Mouse (Mus musculus) megakaryocyte, adult 5-6 weeks (primary cell): ENCODE measurements around the gene Mrpl54. TPM values are rescaled to one million over a fixed set of nuclear protein-coding genes. Genes with fewer than 3 reads are reported as not detected.
A peak's percentile ranks its signal among the peaks of the same experiment; 100 is the strongest.

Experiments
- ATAC-seq: 2 replicates; pipeline ENCODE4 v1.8.0; 2016; ENCODE audit warnings: mild to moderate bottlenecking, inconsistent platforms; ENCODE audit not compliant: poor library complexity, severe bottlenecking
- total RNA-seq, 2 experiments: library from RNA; stranded (forward) in 1 of 2; stranded (reverse) in 1 of 2; fragments of 153-499, 151-499 nt in 1 of 2; fragments of 221-1000, 200-1000 nt in 1 of 2; gene quantifications; 2 replicates each; pipeline versions ENCODE4 v1.2.3 to v1.2.4; 2015 to 2017

Mrpl54 gene
- total RNA-seq, 2 experiments from 2014 or later = 52.1 to 154 TPM

DNA sequence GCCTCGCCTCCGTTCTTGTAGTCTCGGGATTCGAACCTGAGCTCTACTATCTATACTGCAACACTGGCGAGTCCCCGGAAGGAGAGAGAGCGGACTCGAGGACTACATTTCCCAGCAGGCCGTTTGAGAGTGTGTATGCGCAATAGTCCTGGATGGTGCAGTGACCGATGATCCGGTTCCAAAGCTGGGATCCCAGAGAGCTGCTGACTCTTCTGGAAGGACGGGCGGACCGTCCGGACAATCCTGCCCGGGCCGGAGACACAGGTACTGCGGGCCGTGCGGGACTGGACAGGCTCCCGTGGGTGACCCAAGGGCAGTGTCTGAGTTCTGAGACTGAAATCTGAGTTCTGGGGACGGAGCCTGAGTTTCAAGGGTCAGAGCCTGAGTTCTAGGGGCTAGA is 1.3 kb upstream of the Mrpl54 start:
- ATAC-seq = peak; percentile 72

DNA sequence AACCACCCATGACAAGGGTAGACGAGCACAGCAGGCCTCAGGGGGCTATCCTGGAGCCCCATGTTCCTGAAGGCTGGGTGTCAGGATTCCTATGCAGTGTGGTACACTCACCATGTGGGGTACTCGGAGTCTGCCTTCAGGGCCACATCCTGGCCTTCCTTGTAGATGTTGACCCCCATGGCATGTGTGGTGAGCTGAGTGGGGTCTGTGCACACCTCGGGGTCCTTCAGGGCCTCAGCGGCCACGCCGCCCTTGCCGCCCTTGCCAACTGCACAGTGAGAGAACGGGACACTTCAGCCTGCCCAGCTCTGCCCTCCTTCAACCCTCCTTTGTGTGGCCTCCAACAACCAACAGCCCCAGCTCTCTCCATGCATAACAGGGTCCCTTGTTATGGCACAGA is 1.2 kb downstream of the Mrpl54 start:
- ATAC-seq = no peak

DNA sequence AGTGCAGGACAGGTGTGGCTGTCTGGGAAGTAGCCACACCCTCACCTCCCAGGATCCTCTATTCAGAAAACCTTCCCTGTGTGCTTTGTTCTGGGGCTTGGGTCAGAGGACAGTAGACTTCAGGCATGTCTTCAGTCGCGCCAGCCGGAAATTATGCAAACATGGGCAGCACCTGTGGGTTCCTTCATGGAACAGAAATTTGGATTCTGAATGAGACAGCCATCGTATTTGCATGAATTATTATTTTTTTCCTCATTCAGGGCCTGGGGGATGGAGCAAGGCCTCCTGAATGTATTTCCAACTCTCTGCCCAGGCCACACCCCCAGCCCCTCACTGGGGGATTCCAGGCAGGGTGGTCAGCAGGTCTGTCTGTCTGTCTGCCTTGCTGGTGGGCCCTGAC is 5.7 kb downstream of the Mrpl54 start:
- ATAC-seq = no peak

DNA sequence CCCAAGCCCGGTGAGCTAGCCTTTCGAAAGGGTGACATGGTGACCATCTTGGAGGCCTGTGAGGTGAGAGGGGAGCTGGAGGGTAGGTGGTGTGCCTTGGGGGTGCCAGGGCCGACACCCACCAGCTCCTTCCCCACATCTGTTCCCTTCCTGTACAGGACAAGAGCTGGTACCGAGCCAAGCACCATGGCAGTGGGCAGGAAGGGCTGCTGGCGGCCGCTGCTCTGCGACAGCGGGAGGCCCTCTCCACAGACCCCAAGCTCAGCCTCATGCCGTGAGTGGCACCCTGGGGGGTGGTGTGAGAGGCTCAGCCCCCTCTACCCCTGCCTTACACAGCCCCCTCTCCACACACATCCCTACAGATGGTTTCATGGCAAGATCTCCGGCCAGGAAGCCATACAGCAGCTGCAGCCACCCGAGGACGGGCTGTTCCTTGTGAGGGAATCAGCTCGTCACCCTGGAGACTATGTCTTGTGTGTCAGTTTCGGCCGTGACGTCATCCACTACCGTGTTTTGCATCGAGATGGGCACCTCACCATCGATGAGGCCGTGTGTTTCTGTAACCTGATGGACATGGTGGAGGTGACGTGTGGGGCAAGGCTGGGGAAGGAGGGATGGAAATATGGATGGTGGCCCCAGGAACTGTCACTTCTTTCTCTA is 7.4 kb downstream of the Mrpl54 start:
- no peak for ATAC-seq

DNA sequence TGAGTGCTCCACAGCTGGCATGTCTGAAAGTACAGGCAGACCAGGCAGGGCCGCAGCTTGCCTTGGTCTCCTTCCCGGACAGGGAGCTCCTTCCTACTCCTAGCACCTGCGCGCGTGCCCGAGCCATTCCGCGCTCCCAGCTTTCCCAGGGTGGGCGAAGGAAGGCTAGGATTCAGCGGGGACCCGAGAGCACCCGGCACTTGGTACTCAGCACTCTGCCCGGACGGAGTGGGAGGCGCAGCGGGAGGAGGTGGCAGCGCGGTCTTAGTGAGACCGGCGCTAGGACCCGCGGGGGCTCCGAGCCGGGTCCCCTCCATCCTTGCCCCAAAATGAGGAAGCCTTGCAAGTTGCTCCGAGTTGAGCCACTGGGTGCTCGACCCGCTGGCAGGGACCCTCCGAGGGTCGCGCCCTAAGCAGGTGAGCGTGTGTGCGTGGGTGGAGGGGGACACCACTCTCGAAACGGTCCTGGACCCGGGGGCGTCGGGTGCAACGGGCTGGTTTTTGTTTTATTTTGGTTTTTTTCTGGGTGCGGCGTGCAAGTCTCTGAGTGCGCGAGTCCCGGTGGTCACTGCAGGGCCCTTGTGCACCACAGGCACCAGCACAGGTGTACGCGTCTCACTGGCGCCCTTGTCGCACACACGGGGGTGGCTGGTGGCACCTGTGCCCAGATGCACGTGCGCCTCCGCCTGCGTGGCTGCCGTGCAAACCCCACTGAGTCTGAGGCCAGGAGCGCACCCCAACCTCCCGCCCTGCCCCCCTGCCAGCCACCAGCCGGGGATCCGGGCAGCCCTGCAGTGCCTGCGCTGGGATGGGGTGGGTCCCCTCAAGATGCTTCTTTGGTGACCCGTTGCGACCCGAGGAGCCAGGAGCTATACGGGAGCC is 9.3 kb downstream of the Mrpl54 start:
- peak; percentile 53 for ATAC-seq

DNA sequence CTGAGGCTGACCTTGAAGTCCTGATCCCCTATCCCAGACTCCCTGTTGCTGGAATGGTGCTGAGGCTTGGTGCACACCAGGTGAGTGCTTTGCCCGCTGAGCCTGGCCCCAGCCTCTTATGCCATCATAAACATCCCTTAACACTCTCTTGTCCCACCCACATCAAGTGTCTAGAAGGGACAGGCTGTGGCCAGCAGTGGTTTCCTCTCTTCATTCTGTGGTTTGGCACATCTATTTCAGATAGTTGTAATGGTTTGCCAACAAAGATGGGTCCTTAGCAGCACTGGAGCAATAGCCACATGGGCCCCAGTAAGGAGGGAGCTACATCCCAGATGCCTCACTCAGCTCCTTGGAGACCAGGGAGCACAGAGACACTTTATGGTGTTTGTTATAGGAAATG is 11.8 kb downstream of the Mrpl54 start:
- ATAC-seq = peak; percentile 33; the same call in 1 of the 2 replicates

DNA sequence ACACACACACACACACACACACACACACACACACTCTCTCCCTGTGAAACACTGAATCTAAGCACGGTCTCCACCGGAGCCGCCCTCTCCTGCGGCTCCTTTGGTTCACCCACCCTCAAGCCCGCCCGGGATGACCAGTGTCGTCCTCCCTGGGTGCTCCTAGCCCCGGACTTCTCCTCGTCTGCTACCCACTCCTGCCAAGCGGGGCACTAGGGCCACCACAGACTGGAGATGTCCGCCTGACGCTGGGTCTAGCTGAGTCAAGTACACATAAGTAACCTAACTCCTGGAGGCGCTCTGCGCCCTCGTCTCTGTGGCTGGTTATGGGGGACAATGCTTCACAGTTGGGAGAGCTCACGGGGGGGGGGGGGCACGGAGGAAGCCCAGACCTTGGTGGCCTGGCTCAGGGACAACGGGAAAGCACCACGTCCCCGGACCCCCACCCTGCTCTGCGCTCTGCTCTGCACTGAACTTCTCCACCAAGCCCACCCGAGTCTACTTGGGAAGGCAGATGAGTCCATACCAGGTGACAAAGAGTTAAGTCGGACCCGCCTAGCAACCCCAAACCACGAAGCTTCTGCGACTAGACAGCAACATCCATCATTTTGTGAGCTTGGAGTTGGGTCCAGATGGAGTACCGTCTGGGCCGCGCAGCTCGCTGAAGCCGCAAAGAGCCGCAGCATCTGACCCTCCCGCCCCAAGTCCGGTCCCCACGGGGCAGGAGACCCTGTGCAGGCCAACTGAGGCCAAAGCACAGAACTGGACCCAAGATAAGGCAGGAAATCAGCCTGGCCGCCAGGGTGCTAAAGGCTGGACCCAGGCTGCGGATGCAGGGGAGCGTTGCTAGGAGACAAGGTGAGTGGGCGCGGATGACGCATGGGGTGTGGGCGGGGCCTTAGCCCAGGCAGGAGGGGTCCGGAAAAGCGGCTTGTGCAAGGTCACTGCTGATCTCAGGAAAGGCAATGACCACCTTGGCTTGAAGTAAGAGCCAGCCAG is 14.0 kb downstream of the Mrpl54 start, which contains the start of gene Matk:
Gene Matk (plus strand): TSS at position 512 of the 996 bp plus-strand sequence.
- peak; percentile 47 for ATAC-seq

- ATAC-seq = no peak
Observed at GRCm38 (mm10) chr10:81249442-81249841, 17.3 kb downstream of the Mrpl54 start.

DNA sequence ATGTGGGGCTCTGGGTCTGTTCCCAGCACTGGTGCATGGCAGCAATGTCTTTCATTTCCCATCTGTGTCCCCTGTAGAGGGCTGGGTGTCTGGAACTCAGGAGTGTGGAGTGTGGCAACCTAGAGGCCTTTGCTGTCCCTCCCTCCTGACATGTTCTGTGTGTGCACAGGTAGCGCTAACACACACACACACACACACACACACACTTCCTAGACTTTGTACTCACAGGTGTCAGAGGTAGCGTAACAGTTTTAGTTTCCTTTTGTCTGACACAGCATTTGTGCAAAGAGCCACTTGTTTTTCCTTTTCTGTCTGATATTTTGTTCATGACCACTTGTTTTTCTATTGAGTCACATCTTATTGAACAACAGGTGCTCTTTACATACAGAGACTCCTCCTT is 18.9 kb downstream of the Mrpl54 start:
- ATAC-seq = no peak

GRCm38 (mm10) chr10:81245166-81245565 is 21.6 kb downstream of the Mrpl54 start:
- no peak for ATAC-seq

DNA sequence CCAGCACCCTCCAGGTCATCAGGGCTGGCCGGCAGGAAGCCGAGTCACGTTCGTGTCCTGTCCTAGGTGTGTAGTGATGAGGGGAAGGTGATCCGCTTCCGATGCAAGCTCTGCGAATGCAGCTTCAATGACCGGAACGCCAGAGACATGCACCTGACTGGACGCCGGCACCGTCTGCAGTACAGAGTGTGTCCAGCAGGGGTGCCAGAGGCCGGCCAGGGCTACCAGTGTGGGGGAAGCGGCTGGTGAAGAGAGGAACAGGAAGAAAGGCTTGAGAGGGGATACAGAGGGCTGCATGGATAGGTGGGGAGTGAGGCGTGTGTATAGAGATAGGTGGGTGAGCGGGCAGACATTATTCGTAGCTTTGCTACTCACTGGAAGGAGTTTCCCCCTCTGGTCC is 22.1 kb downstream of the Mrpl54 start:
- peak; percentile 98 for ATAC-seq

- no peak for ATAC-seq
Observed at GRCm38 (mm10) chr10:81244146-81244545, 22.6 kb downstream of the Mrpl54 start.

DNA sequence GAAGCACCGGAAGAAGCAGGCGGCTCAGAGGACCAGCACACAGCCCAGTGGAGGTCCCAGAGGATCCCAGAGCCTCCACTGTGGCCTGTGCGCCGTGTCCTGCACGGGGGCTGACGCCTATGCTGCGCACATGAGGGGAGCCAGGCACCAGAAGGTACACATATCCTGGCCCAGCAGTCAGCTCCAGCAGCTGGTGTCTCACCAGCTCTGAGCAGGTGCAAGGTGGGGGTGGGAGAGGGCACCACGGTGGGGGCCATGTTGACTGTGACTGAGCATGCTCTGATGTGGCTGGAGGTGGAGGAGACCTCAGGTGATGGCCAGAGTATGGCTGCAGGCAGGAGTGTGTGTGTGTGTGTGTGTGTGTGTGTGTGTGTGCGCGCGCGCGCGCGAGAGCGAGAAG is 24.7 kb downstream of the Mrpl54 start:
- no peak for ATAC-seq

DNA sequence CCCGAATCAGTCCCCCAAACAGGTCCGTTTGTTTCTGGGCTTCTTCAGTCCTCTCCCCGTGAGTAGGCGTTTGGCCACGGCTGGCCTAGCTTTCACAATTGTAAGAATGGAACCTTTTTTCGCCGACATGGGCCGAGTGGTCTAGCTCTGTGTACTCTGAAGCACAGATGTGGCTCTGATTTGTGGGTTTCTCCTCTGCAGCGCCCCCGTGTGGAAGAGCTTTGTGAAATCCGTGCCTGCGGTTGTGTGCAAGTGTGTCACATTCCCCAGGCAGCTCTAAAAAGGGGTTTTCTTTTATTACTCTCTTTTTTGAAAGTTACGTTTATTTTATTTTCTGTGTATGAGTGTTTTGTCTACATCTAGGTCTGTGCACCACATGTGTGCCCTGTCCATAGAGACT is 25.9 kb downstream of the Mrpl54 start:
- no peak; the same call in 1 of the 2 replicates for ATAC-seq

GRCm38 (mm10) chr10:81238618-81239017 is 28.1 kb downstream of the Mrpl54 start:
- no peak for ATAC-seq

GRCm38 (mm10) chr10:81236471-81237268 is 30.1 kb downstream of the Mrpl54 start:
- no peak for ATAC-seq

GRCm38 (mm10) chr10:81234206-81234605 is 32.5 kb downstream of the Mrpl54 start:
- ATAC-seq = no peak

DNA sequence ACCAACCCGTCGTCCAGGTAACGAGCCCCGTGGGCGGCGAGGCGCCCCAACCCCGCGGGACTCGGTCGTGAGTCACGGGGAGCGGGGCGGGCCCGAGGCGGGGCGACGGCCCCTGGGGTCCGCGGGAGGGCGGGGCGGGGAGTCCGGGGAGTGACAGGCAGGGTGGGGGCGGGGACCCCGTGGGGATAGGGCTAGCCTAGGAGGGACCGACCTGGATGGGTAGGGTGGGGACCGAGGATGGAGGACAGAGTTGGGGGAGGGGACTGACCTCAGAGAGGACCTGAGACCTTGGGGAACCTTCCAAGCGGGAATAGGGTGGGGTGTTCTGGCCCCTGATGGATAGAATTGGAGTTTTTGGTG is 33.5 kb downstream of the Mrpl54 start:
- ATAC-seq = no peak

DNA sequence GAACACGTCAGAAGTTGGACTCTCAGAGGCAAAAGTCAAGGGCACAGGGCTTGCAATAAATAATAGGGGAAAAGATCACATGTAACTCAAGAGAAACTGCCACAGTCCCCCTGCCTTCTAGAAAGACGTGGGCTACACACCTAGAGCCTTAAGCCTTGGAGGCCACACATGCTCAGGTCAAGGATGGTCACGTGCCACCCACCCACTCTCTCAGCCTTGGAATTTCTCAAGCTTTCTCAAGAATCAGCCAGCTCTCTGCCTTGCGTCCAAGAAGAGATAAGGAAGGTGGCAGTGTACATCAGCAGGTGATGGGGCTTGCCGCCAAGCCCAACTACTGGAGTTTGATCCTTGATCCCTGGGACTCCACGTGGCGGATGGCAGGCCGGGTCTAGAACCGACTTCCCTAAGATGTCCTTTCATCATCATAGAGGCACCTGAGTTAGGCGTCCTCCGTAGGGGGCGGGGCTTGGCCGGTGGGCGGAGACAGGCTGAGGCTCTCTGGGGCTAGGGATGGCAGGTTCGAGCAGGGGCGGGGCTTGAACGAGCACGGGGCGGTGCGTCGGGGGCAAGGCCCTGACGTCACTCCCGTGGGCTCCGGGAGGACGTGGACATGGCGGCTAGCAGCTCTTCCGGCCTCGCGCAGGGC is 34.0 kb downstream of the Mrpl54 start, which contains the start of gene Zfr2:
Gene Zfr2 (plus strand): TSS at position 576 of the 646 bp plus-strand sequence.
- peak; percentile 93 for ATAC-seq

DNA sequence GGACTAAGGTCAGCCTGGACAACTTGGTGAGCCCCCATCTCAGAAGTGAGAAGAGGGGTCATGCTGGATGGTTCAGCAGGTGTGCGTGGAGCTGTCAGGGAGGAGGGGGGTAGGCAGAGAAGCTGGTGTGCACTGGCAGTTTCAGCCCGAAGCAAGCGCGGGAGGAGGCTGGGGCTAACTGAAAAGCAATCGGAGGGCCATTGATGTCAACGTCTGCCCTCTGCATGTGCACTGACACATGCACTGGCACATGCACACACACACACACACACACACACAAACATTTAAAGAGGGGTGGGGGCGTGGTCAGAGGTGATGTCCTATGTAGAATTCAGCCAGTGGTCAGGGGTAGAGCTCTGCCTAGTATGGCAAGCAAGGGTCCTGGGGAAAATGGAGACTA is 35.3 kb downstream of the Mrpl54 start:
- ATAC-seq = no peak
